Mouse (Mus musculus) left cerebral cortex, postnatal 14 days (tissue): ENCODE results near the gene Ociad2. TPM values are rescaled to one million over a fixed set of nuclear protein-coding genes. Genes with fewer than 3 reads are reported as not detected.
A peak's percentile ranks its signal among the peaks of the same experiment; 100 is the strongest.
"Not testable (repeated sequence)": the region's sequence is repeated elsewhere in the genome, so short reads cannot be mapped to it uniquely, and the experiment has no call there.

ENCODE experiments used
- DNase-seq, 2 experiments: peaks; one replicate each; pipeline ENCODE4 v3.0.0; 2021 to 2022; ENCODE audit warnings: low spot score in 2 of 2, mixed read lengths in 1 of 2
- intact Hi-C: fragments of 180-260 bp; cut with DNase I; formaldehyde crosslinking; loops from one replicate; pipeline ENCODE4 v1.15.1; 2025
- total RNA-seq, 2 experiments: library from RNA; stranded (reverse); gene quantifications; 2 replicates each; pipeline ENCODE4 v1.2.3; 2021

Ociad2 gene
- total RNA-seq, 2 experiments from 2014 or later: 88.3 to 110 TPM

- DNase-seq: no peak
- intact Hi-C loops: no loop called here
These were observed 18.4 kb upstream of the Ociad2 start for GRCm38 (mm10) chr5:73359134-73359751.

GRCm38 (mm10) chr5:73355393-73355792 is 14.6 kb upstream of the Ociad2 start:
- no peak for DNase-seq
- intact Hi-C loops: no loop called here

GRCm38 (mm10) chr5:73353978-73354377 is 13.2 kb upstream of the Ociad2 start:
- intact Hi-C loops: no loop called here
- DNase-seq: no peak

DNA sequence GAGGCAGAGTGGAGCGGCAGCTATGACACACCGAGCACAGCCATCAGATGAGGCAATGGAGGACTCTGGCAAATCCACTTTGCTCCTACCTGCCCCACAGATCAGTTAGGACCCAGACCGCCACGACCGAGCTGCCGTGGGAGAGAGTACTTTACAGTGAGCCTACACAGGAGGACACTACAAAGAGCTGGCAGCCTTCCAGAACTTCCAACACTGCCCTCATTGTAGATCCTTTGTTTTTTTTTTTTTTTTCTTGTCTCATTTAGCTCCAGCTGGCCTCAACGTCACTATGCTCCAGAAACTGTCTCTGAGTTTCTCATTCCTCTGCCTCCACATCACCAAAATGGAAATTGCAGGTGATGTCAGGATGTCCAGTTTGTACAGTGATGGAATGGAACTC is 12.7 kb upstream of the Ociad2 start:
- peak; percentile 54 for DNase-seq
- intact Hi-C loops: no loop called here

- intact Hi-C loops: no loop called here
- DNase-seq: no peak
These were observed 11.0 kb upstream of the Ociad2 start for GRCm38 (mm10) chr5:73351796-73352195.

DNA sequence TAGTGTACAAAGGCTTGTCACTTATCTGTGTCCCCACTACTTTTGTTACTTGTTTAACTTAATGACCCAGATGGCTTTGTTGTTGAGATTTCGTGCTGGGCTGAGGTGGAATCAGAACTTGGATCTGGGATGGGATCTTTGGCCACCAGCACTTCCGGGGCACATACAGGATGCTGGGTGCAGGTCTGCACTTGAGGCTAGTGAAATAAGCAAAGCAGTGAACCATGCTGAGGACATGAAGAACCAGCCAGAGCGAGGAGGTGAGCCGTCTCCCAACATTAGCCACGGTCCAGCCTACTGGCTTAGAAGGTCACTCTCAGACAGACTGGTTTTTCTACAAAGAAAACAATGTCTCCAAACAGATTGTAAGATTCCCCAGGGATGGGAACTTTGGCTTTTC is 8.7 kb upstream of the Ociad2 start:
- no peak for DNase-seq
- intact Hi-C loops: no loop called here

GRCm38 (mm10) chr5:73345254-73345653 is 4.4 kb upstream of the Ociad2 start:
- no peak for DNase-seq
- intact Hi-C loops: no loop called here

DNA sequence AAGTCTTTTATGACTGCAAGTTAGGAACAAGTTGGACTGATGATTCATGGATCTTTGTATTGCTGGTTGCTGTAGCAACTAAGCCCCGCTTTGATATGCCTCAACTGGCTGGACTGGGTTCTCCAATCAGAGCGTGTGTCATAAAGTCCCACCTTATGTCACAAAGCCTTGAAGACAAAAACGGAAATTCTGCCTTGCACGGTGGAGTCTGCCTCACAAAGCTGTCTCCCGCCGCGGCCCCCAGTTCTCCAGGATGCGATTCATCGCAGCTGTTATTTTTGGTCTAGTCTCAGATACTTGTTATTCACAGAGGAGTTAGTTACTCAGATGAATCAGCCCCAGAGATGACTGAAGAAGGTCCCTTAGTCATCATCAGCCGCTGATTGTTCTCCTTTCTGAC is 3.5 kb upstream of the Ociad2 start:
- peak; percentile 79 to 90 for DNase-seq
- intact Hi-C loops: no loop called here

- no peak for DNase-seq
- intact Hi-C loops: no loop called here
These were observed 2.0 kb upstream of the Ociad2 start for GRCm38 (mm10) chr5:73342701-73343355.

GRCm38 (mm10) chr5:73339779-73340722 is 777 bp downstream of the Ociad2 start:
- DNase-seq: peak; percentile 40 to 70

DNA sequence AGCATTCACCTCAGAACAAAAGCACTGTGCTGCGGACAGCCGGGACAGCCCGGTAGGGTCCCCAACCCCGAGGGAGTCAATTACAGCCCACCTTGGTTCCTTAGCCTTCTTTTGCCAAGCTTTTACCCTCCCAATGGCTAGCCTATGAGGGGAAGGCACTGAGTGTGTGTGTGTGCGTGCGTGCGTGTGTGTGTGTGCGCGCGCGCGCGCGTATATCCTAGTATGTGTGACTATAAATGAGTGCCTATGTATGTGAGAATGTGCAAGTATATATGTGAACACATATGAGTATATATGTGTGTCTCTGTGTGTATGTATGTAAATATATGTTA is 2.0 kb downstream of the Ociad2 start:
- DNase-seq: peak in 1 of 2 experiments; percentile 44
- intact Hi-C loops: loop anchor here (5.0 kb wide), 1 partner anchor 44 kb away; no protein-coding TSS in a partner anchor

More at GRCm38 (mm10) chr5:73339779-73340722, 777 bp downstream of the Ociad2 start:
- intact Hi-C loops: loop anchor here (5.0 kb wide), 1 partner anchor 42 kb away; no protein-coding TSS in a partner anchor

DNA sequence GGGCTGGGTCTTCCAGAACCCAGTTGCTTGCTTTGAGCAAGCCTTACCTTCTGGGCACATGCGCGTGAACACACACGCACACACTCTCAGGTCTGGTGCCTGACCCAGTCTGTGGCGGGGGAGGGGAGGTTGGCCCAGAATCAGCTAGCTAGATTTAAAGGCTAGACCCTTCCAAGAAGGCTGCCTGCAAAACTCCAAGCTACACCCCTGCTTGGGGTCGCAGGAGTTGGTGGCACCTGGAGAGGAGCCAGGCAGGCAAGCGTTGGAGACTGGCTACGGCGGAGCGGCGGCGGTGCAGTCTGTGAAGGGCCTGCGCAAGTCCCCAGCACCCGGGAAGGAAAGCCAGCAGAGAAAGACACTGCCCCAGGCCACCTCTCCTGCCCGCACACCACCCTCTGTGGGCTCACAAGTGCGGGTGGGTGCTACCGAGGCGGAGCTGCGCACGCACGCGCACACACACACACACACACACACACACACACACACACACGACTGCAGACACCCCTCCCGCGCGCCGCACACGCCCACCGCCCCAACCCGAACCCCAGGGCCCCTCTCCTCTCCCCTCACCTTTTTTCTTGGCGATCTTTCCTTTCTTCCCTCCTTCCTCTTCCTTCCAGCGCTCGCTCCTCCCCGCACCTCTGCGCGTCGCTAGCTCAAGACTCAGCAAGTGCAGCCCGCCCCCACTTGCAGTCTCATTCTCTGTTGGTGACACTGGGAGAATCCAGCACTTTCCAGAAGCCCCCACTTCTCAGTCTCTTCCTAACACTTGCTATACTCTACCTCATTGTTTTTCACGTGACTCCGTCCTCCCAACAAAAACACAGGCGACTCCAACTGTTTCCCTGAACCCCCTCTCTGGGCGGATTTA is 2.6 kb downstream of the Ociad2 start:
- intact Hi-C loops: loop anchor here (5.0 kb wide), 1 partner anchor 44 kb away; no protein-coding TSS in a partner anchor
- DNase-seq: peak; percentile 77 to 84

GRCm38 (mm10) chr5:73336448-73336847 is 4.4 kb downstream of the Ociad2 start:
- DNase-seq: no peak
- intact Hi-C loops: loop anchor here (5.0 kb wide), 1 partner anchor 46 kb away; no protein-coding TSS in a partner anchor

DNA sequence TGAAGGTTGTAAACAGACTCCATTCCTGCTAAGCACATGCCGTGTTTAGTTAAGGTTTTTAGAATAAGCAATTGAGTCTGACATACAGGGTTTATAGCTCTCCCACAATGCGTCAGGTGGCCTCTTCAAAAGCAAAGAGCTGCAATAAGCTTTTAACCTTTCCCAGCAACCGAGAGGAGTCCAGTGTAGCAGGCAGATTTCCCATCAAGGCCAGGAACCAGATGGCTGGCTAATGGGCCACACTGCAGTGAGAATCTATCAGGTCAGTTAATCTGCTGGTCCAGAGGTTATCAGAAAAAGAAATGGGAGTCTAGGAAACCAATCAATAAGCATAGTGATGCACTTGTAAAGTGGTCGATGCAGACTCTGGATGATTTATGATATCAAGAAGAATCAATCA is 9.8 kb downstream of the Ociad2 start:
- DNase-seq: no peak
- intact Hi-C loops: no loop called here

GRCm38 (mm10) chr5:73324526-73325170 is 16.2 kb downstream of the Ociad2 start:
- no peak for DNase-seq
- intact Hi-C loops: loop anchor here (5.0 kb wide), 1 partner anchor 58 kb away; no protein-coding TSS in a partner anchor

DNA sequence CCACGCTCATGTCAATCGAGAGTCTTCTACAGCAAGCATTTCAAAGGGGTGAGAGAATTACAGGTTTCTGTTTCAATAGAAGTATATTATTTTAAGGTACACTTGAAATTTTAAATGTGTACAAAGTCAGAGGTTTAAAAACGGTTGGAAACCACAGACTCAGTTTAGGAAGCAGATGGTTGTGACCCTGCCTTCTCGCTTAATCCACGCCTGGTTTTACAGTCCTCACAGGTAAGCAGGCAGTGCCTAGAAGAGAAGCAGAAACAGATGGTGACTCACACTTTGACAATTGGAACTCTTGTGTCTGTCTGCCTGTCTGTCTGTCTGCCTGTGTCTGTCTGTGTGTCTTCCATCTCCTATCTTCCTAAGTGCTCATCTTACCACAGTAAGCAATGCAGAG is 17.2 kb downstream of the Ociad2 start:
- intact Hi-C loops: loop anchor here (5.0 kb wide), 1 partner anchor 59 kb away; no protein-coding TSS in a partner anchor
- DNase-seq: no peak

- intact Hi-C loops: loop anchor here (5.0 kb wide), 1 partner anchor 60 kb away; no protein-coding TSS in a partner anchor
- DNase-seq: not testable (repeated sequence)
These were observed 18.1 kb downstream of the Ociad2 start for GRCm38 (mm10) chr5:73322684-73323083.

DNA sequence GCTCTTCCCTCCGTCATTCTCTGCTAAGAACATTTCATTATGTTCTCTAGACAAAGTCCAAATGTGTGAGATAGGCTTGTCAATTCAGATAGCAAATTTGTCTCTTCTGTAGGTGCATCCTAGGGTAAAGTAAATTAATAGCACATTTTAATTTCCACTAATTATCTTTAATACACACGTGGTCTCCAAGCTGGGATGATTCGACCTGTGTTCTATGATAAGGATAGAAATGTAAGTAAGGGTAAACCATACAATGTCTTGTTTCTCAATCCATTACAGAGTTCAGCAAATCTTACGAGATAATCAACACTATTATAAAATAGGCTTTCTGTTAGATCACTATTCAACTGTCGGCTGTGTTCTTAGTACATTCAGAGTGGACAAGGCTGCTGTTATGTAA is 21.5 kb downstream of the Ociad2 start:
- intact Hi-C loops: no loop called here

More for the DNA sequence above, 21.5 kb downstream of the Ociad2 start:
- no peak for DNase-seq
